Comparison of ENCODE assay signal across 9 mouse cellular contexts in genomic region chr11:61485541-61486457, GRCm38 (mm10). TPM values are rescaled to one million over a fixed set of nuclear protein-coding genes. Genes with fewer than 3 reads are reported as not detected.
DNase-seq lines count a peak whose midpoint lies in the region; ATAC-seq and TF ChIP-seq lines count a peak whose summit lies in the region.
"Had no signal": no experiment of that assay in that cellular context is flagged by ENCODE, and none has a peak within 500 bp of the region (broad histone marks: within the 10 kb centered on the region; RNA-seq: fewer than 3 reads in every experiment).

No protein-coding gene starts in this region.

- no peaks in the 10 kb centered on the region for H3K36me3 ChIP-seq in liver, adult 2 months (ENCODE audit: control insufficient read depth, insufficient read depth, low read length)
- H3K36me3 ChIP-seq in embryonic facial prominence, embryonic 14.5 days (ENCODE audit: control insufficient read depth, insufficient read depth, low read length): peaks cover 34% of the 10 kb centered on the region
- peaks cover 25% of the 10 kb centered on the region for H3K36me3 ChIP-seq in hindbrain, embryonic 16.5 days (ENCODE audit: control insufficient read depth, insufficient read depth, low read length)
- peaks cover 23% of the 10 kb centered on the region for H3K36me3 ChIP-seq in neural tube, embryonic 14.5 days (ENCODE audit: control insufficient read depth, insufficient read depth, low read length)

- WGBS in liver, adult 2 months: 90% methylated on average over 22 of the region's 22 CpGs
- 25% methylated on average over 21 of the region's 22 CpGs for WGBS in embryonic facial prominence, embryonic 14.5 days
- WGBS in hindbrain, embryonic 16.5 days: 41% methylated on average over 22 of the region's 22 CpGs
- 46% methylated on average over 22 of the region's 22 CpGs for WGBS in neural tube, embryonic 14.5 days

- no peaks in the 10 kb centered on the region for H3K27me3 ChIP-seq in liver, adult 2 months (ENCODE audit: control insufficient read depth, insufficient read depth, low read length)
- no peaks in the 10 kb centered on the region for H3K27me3 ChIP-seq in embryonic facial prominence, embryonic 14.5 days (replicated peaks; ENCODE audit: control insufficient read depth, insufficient read depth, low read length)
- H3K27me3 ChIP-seq in hindbrain, embryonic 16.5 days (replicated peaks; ENCODE audit: control insufficient read depth, insufficient read depth, low read length): no peaks in the 10 kb centered on the region
- no peaks in the 10 kb centered on the region for H3K27me3 ChIP-seq in neural tube, embryonic 14.5 days (ENCODE audit: control insufficient read depth, insufficient read depth, low read length)
- H3K27me3 ChIP-seq: Patski had no signal

- no peaks in the 10 kb centered on the region for H3K79me2 ChIP-seq in liver, adult 2 months (ENCODE audit: control insufficient read depth, insufficient read depth, low read length)

- H3K27ac ChIP-seq in liver, adult 2 months (replicated peaks; ENCODE audit: insufficient read depth, low read depth, low read length): no peak overlapping the region
- peak overlapping the region; percentile 94 for H3K27ac ChIP-seq in embryonic facial prominence, embryonic 14.5 days (replicated peaks; ENCODE audit: low read depth, low read length)
- H3K27ac ChIP-seq in hindbrain, embryonic 16.5 days (ENCODE audit: low read depth, low read length): peak overlapping the region; percentile 71
- H3K27ac ChIP-seq in neural tube, embryonic 14.5 days (ENCODE audit: low read depth, low read length): peak overlapping the region; percentile 74; the same call in 1 of the 2 replicates

- intact Hi-C loops in left cerebral cortex, postnatal 36 days (cut with DNase I): no loop called here

- no peaks in the 10 kb centered on the region for H3K9me3 ChIP-seq in embryonic facial prominence, embryonic 14.5 days (ENCODE audit: control insufficient read depth, low read length)
- H3K9me3 ChIP-seq in hindbrain, embryonic 16.5 days (ENCODE audit: control insufficient read depth, low read length): no peaks in the 10 kb centered on the region
- no peaks in the 10 kb centered on the region for H3K9me3 ChIP-seq in neural tube, embryonic 14.5 days (ENCODE audit: control insufficient read depth, low read length)

- no peak for TF ChIP-seq POLR2A in liver, adult 2 months (IDR thresholded peaks at IDR 0.05; ENCODE audit: extremely low read depth, insufficient read depth, low read length)

- H3K4me1 ChIP-seq in liver, adult 2 months (ENCODE audit: control insufficient read depth, insufficient read depth, low read length): no peaks in the 10 kb centered on the region
- H3K4me1 ChIP-seq in embryonic facial prominence, embryonic 14.5 days (ENCODE audit: control insufficient read depth, insufficient read depth, low read length): peaks cover 54% of the 10 kb centered on the region
- peaks cover 31% of the 10 kb centered on the region for H3K4me1 ChIP-seq in hindbrain, embryonic 16.5 days (ENCODE audit: control insufficient read depth, insufficient read depth, low read depth, low read length)
- peaks cover 20% of the 10 kb centered on the region for H3K4me1 ChIP-seq in neural tube, embryonic 14.5 days (ENCODE audit: control insufficient read depth, insufficient read depth, low read length)

- H3K4me3 ChIP-seq in liver, adult 2 months (ENCODE audit: insufficient read depth, low read depth, low read length): peak overlapping the region; percentile 6; the same call in 1 of the 2 replicates
- peak overlapping the region; percentile 48 for H3K4me3 ChIP-seq in embryonic facial prominence, embryonic 14.5 days (ENCODE audit: low read depth, low read length)
- peak overlapping the region; percentile 23 for H3K4me3 ChIP-seq in hindbrain, embryonic 16.5 days (ENCODE audit: low read length)
- 0 out of 2 replicates have a peak overlapping the region, but pooled peaks have one; percentile 2 for H3K4me3 ChIP-seq in neural tube, embryonic 14.5 days (ENCODE audit: low read depth, low read length)

- peak overlapping the region; percentile 70 for H3K4me2 ChIP-seq in embryonic facial prominence, embryonic 14.5 days (ENCODE audit: low read depth, low read length)
- H3K4me2 ChIP-seq in hindbrain, embryonic 16.5 days (ENCODE audit: low read length): peak overlapping the region; percentile 38
- H3K4me2 ChIP-seq in neural tube, embryonic 14.5 days (ENCODE audit: low read depth, low read length): peak overlapping the region; percentile 29; the same call in 1 of the 2 replicates

- TF ChIP-seq CTCF in liver, adult 2 months (IDR thresholded peaks at IDR 0.05; ENCODE audit: low read depth, low read length): no peak

- no peak for DNase-seq in liver, adult 2 months (ENCODE audit: extremely low read depth, low read depth, low spot score)
- no peak for DNase-seq in liver
- DNase-seq in embryonic facial prominence, embryonic 14.5 days (ENCODE audit: low spot score): no peak
- DNase-seq in left cerebral cortex, postnatal 36 days (ENCODE audit: low spot score in 2 of 2): no peak
- DNase-seq in adrenal gland, adult 18-20 months (ENCODE audit: low spot score in 2 of 2): no peak

- ATAC-seq in embryonic facial prominence, embryonic 14.5 days (ENCODE audit: low read depth): no peak
- ATAC-seq in hindbrain, embryonic 16.5 days: no peak
- ATAC-seq in neural tube, embryonic 14.5 days (ENCODE audit: low read depth): no peak
- ATAC-seq in granulocyte monocyte progenitor cell, adult 5-6 weeks (replicated peaks; ENCODE audit: poor library complexity, severe bottlenecking): no peak
- ATAC-seq: Patski had no signal

- no peak overlapping the region for H3K9ac ChIP-seq in liver, adult 2 months (ENCODE audit: low read depth, low read length)
- H3K9ac ChIP-seq in embryonic facial prominence, embryonic 14.5 days (ENCODE audit: low read depth, low read length): peak overlapping the region; percentile 72
- H3K9ac ChIP-seq in hindbrain, embryonic 16.5 days (ENCODE audit: low read depth, low read length): peak overlapping the region; percentile 22
- H3K9ac ChIP-seq in neural tube, embryonic 14.5 days (replicated peaks; ENCODE audit: low read depth, low read length): no peak overlapping the region; the same call in 1 of the 2 replicates

RNA-seq across cellular contexts. Expression of gene Mfap4, which starts 0.6 kb away (rescaled TPM):
- total RNA-seq in liver, adult 2 months (2014; rRNA removed): 0.28 and 0.81 TPM in 2 replicates
- polyA plus RNA-seq in liver, adult 2 months (2012; rRNA removed): 4.2 and 6.5 TPM in 2 replicates
- 420 and 428 TPM in 2 replicates for polyA plus RNA-seq in embryonic facial prominence, embryonic 14.5 days (2014; fragmentation: Nextera tagmentation; extraction: Ambion mirVana)
- polyA plus RNA-seq in hindbrain, embryonic 16.5 days (2015; fragmentation: Nextera tagmentation; extraction: Ambion mirVana): 49.6 and 67.9 TPM in 2 replicates
- 6.1 and 52.7 TPM in 2 replicates for polyA plus RNA-seq in neural tube, embryonic 14.5 days (2014; fragmentation: Nextera tagmentation; extraction: Ambion mirVana)
- not detected in 2 replicates for total RNA-seq in granulocyte monocyte progenitor cell, adult 5-6 weeks (2014; fragmentation: Nextera tagmentation)
- not detected in 2 replicates for total RNA-seq in granulocyte monocyte progenitor cell, adult 5-6 weeks (2017)
- 1 to 10 TPM; 2.6 to 3.3 TPM for total RNA-seq in left cerebral cortex, postnatal 36 days (2021)
- total RNA-seq in adrenal gland, adult 18-20 months (2021): 1 to 10 TPM; 4.8 to 5.6 TPM
- polyA plus RNA-seq: Patski had no signal

RNA-seq across cellular contexts. Expression of gene Mapk7, which starts 8.4 kb away (rescaled TPM):
- total RNA-seq in liver, adult 2 months (2014; rRNA removed): 1.2 and 1.4 TPM in 2 replicates
- 1.7 and 4.7 TPM in 2 replicates for polyA plus RNA-seq in liver, adult 2 months (2012; rRNA removed)
- 49.6 and 59.2 TPM in 2 replicates for polyA plus RNA-seq in embryonic facial prominence, embryonic 14.5 days (2014; fragmentation: Nextera tagmentation; extraction: Ambion mirVana)
- 63.3 and 73.1 TPM in 2 replicates for polyA plus RNA-seq in hindbrain, embryonic 16.5 days (2015; fragmentation: Nextera tagmentation; extraction: Ambion mirVana)
- polyA plus RNA-seq in neural tube, embryonic 14.5 days (2014; fragmentation: Nextera tagmentation; extraction: Ambion mirVana): 52.8 and 65.7 TPM in 2 replicates
- total RNA-seq in granulocyte monocyte progenitor cell, adult 5-6 weeks (2014; fragmentation: Nextera tagmentation): 9.2 and 12.9 TPM in 2 replicates
- 5.9 and 13.1 TPM in 2 replicates for total RNA-seq in granulocyte monocyte progenitor cell, adult 5-6 weeks (2017)
- total RNA-seq in left cerebral cortex, postnatal 36 days (2021): 10 to 100 TPM; 21.6 to 22.9 TPM
- total RNA-seq in adrenal gland, adult 18-20 months (2021): 10 to 100 TPM; 15.3 to 16.0 TPM

RNA-seq across cellular contexts. Expression of gene B9d1, which starts 19.1 kb away (rescaled TPM):
- total RNA-seq in liver, adult 2 months (2014; rRNA removed): 1.1 and 1.7 TPM in 2 replicates
- 1.7 and 2.2 TPM in 2 replicates for polyA plus RNA-seq in liver, adult 2 months (2012; rRNA removed)
- 32.5 and 37.5 TPM in 2 replicates for polyA plus RNA-seq in embryonic facial prominence, embryonic 14.5 days (2014; fragmentation: Nextera tagmentation; extraction: Ambion mirVana)
- 35.2 and 36.2 TPM in 2 replicates for polyA plus RNA-seq in hindbrain, embryonic 16.5 days (2015; fragmentation: Nextera tagmentation; extraction: Ambion mirVana)
- 35.6 and 36.9 TPM in 2 replicates for polyA plus RNA-seq in neural tube, embryonic 14.5 days (2014; fragmentation: Nextera tagmentation; extraction: Ambion mirVana)
- total RNA-seq in granulocyte monocyte progenitor cell, adult 5-6 weeks (2014; fragmentation: Nextera tagmentation): 1.6 TPM in 1 of 2 replicates, not detected in the other
- not detected in 2 replicates for total RNA-seq in granulocyte monocyte progenitor cell, adult 5-6 weeks (2017)
- 10 to 100 TPM; 40.3 to 44.4 TPM for total RNA-seq in left cerebral cortex, postnatal 36 days (2021)
- total RNA-seq in adrenal gland, adult 18-20 months (2021): 10 to 100 TPM; 14.4 to 14.8 TPM

RNA-seq across cellular contexts. Expression of gene Rnf112, which starts 31.9 kb away (rescaled TPM):
- not detected in 2 replicates for total RNA-seq in liver, adult 2 months (2014; rRNA removed)
- not detected in 2 replicates for polyA plus RNA-seq in liver, adult 2 months (2012; rRNA removed)
- polyA plus RNA-seq in embryonic facial prominence, embryonic 14.5 days (2014; fragmentation: Nextera tagmentation; extraction: Ambion mirVana): 0.78 and 1.0 TPM in 2 replicates
- polyA plus RNA-seq in hindbrain, embryonic 16.5 days (2015; fragmentation: Nextera tagmentation; extraction: Ambion mirVana): 30.4 and 32.4 TPM in 2 replicates
- polyA plus RNA-seq in neural tube, embryonic 14.5 days (2014; fragmentation: Nextera tagmentation; extraction: Ambion mirVana): 7.2 and 9.3 TPM in 2 replicates
- not detected in 2 replicates for total RNA-seq in granulocyte monocyte progenitor cell, adult 5-6 weeks (2014; fragmentation: Nextera tagmentation)
- total RNA-seq in granulocyte monocyte progenitor cell, adult 5-6 weeks (2017): not detected in 2 replicates
- total RNA-seq in left cerebral cortex, postnatal 36 days (2021): 100 to 1,000 TPM; 274 to 345 TPM
- total RNA-seq in adrenal gland, adult 18-20 months (2021): 1 to 10 TPM; 1.2 to 1.3 TPM
- polyA plus RNA-seq: Patski had no signal

Comparison
In these comparisons a context has a peak if more than half of its experiments do, and no peak if none do; other contexts are left out.
1. H3K9ac ChIP-seq: peak in embryonic facial prominence, embryonic 14.5 days (single experiment) and hindbrain, embryonic 16.5 days (single experiment); none in liver, adult 2 months (single experiment) and neural tube, embryonic 14.5 days (single experiment).
2. Peak in every context shown above with its lines, with median percentiles within 50 percentile points of each other: H3K4me3 ChIP-seq and H3K4me2 ChIP-seq.